Mouse (Mus musculus) CD4-positive, CD25-positive, alpha-beta regulatory T cell, adult 4 months (primary cell): ENCODE results near the gene Tmem69. TPM values are rescaled to one million over a fixed set of nuclear protein-coding genes. Genes with fewer than 3 reads are reported as not detected.
A peak's percentile ranks its signal among the peaks of the same experiment; 100 is the strongest.

Experiments used
- ATAC-seq: one replicate; pipeline ENCODE4 v1.8.0; 2017
- polyA plus RNA-seq, 2 experiments: library from polyadenylated mRNA; unstranded; fragments of 100-300 nt; shearing (Covaris generic); gene quantifications; one replicate each; pipeline ENCODE4 v1.2.1; 2017

Gene Tmem69
- 10 to 100 TPM; 18.2 to 28.7 TPM for polyA plus RNA-seq

DNA sequence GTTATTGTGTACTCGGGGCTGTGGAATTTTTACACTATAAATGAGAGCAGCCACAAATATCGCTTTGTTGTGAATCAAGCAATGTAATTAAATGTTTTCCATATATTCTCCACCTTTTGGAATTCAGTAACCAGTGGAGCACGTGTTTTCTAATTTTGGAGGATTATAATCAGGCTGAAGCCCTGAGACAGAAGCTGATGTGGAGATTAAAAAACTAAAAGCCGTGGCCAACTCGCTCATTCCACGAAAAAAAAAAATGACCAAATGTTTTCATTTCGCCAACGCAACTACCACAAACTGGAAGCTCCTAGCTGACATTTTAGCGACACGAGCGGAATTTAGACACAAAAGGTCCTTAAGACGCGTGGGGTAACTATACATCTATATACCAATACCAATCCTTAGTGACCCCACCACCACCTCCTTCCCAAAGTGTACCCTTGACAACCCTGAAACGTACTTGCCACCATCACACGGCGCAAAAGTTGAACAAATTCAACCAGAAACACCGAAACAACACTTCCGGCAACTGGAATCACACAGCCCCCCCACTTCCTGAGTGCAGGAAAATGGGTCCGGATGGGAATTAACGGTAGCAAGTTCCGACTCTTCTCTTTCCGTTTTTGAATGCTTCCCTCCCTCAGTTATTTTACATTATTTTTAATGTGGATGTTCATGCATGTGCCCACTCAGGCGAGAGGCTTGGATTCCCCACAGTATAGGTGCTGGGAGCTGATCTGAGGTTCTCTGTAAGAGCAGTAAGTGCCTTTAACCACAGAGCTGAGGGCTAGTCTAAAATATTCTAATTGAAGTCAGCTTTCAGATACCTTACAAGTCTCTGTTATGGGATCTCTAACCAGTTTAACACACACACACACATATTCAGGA is at the start of gene Tmem69:
TSS of gene Tmem69 (minus strand) at position 524 of the 888 bp plus-strand sequence.
- ATAC-seq: no peak

DNA sequence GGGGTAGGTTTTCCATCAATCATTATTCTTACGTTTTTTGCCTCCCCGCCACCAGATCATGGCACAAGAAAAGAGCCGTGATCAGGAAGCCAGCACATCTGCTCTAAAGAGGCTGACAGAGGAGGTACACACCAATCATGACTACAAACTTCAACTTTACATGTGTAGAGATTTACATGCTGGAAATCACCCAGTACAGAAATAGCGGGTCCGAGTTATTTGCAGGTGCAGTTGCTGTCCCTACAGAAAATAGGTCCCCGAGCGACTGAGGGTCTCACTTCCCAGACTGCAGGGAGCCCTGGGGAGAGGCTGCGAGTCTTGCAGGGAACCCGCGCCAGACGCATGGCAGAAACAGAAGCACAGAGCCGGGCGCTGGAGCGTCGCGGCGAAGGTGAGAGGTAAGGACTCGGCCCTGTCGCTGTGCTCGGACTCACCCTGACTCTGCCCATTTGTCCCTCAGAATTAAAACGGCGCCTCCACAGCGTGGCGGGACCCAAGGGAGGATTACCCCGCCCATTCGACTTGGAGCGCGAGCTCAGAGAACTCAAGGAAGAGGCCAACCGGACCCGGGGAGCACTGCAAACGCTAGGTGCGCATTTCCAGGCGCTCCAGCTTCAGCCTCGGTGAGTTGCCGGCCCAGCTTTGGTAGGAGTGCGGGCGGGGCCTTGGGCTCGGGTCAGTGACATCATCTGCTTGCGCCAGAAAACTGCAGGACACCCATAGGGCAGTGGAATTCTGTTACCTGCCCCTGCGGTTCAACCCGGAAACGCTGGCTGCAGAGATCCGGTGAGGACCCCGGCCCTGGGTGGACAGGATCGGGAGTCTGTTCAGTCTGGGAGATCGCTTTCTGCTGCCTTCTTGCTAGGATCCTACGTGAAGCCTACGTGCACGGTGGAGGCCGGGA is 41.5 kb upstream of the Tmem69 start:
- ATAC-seq: peak; percentile 89

DNA sequence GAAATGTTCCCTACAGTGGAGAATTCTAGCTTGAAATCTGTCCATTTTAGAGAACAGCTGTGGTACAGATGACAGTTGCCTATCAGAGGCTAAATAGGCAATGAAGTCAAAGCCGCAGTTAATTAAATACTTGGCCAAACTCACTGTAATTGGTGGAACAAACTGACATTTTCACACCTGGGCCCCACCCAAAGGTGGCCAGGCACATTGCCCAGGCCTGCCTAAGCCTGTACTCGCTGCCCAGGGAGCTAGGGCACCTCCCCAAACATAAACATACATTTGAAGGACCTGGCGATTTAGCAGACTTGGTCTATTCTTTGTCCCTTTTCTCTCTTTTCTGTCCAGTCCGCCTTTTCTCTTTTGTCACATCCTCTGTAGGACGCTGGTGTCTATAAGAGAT is 40.6 kb upstream of the Tmem69 start, which contains the start of gene Ccdc17:
TSS of gene Ccdc17 (plus strand) at position 276 of the 400 bp plus-strand sequence.
- no peak for ATAC-seq

DNA sequence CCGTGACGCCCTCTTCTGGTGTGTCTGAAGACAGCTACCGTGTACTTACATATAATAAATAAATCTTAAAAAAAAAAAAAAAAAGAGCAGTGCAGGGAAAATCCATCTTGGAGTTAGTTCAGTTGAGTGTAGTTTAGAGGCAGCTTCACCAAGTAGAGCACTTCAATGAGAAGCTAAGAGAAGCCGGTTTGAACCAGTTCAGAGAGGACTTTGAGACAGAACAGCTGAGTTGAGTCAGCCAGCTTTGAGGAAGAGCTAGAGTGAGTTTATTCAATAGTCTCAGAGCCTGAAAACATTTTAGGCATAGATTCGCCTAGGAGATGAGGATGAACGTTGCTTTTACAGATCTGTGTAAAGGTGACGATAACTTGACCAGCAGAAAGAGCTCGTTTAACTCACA is 40.1 kb upstream of the Tmem69 start:
- no peak for ATAC-seq

DNA sequence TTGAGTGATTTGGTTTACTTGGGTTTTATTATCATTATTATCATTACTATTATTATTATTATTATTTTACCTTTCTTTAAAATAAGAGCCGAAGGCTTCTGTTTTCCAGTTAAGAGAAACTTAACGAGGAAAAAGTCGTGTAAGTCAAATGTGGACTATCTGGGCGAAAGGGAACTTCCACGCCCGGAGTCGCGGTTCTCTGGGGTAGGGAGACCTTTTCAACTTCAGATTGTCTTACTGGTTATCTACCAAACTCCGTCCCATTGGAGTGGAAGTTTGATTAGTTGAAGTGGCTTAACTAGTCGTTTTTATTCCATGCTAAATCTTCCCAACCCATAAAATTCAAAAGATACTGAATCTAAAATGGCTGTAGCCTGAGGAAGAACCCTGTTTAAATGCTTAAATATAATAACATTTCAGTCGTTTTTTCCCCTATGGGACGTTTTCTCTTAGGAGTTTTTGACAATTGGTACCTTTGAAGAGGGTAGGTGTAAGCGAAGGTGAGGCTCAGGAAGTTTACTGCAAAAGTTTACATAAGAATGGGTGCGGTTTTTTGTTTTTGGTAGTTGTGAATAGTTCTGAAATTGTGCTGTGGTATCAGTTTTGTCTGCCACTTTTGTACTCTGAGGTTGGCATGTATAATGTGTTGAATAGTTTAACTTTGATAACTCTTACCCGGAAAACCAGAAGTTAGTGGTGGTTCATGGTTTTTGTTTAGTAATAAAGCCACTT is 2.6 kb upstream of the Tmem69 start:
- ATAC-seq: no peak

DNA sequence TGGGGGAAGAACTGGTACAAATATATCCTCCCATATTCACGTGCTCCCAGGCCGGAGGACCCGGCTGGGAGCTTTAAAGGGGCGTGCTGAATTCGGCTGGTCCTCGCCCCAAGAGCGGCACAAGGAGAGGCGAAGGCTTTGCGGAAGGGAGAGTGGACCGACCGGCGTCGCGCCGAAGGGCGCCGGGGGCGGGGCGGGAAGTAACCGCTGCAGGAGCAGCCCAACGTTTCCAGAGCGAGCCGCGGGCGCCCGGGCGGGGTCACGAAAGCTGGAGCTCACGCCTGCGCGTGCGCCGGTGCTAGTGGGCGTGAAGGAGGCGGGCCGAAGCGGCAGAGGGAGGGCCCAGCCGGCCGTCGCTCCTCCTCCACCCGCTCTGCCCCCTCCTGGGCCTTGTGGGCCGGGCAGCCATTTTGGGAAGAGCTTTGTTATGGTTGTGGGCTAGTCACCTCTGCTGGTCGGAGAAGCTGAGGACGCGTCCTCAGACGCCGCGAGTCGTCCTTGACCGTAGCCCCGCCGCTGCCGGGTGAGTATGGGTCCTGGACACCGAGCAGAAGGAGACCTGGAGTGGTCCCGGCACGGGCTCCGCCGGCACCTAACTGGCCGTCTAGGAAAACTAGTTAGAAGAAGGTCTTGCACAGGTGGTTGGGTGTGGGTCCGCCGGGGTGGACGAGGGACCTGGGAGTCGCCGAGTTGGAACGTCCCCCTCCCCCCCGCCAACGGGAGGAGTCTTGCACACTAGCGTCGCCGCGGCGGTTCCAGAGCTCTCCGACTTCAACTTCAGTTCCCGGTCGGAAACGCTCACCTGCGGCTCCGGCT is 1.8 kb upstream of the Tmem69 start, which contains the start of gene Gpbp1l1:
TSS of gene Gpbp1l1 (plus strand) at position 353 of the 816 bp plus-strand sequence.
- ATAC-seq: peak; percentile 81

DNA sequence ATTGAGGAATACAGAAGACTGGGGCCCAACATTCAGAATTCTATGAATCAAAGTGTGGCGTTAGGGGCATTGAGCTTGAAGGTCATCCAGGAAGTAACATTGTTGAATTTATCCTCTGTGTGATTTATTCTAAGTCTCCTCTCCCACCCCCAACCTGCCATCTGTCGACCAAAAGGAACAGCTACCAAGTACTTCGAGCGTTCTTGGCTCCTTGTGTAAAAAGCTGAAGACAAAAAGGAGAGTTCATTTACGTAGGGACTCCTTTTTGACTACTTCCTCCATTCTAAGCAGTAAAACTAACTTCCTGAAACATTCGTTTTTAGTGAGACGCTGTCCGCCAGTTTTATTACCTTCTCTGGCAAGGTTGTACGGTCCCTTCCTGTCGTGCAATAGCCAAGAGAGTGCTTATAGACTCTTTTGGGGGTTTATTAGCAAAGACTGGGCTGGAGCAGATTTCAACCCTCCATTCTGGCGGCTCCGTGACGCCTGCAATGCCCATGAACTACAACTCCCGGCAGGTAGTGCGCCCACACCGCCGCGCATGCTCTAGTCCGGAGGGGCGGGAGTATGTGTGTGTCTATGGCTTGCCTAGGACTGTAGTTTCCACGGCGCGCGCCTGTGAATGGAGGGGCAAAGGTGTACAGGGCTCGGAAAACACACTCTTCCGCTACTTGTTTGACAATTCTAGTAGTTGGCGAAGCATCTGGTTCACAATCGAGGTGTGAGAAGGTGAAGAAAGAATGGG is 997 bp upstream of the Tmem69 start:
- peak; percentile 81 for ATAC-seq

DNA sequence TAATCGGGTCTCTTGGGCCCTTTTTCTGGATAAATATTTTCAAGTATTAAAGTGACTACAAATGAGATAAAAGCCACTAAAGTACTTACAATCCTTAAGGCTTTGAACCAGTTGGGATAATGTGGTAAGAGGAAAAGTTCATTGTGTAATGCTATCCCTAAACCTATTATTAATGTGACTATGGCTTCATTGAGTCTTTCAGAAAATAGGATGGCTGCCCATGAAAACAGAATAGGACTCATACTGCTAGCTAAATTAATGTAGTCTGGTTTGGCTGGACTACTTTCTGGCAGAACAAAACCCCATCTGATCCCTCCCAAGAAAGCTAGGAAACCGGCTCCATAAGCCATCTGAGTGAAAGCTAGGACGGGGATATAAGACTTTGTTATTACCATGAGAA is 2.7 kb downstream of the Tmem69 start:
- no peak for ATAC-seq

DNA sequence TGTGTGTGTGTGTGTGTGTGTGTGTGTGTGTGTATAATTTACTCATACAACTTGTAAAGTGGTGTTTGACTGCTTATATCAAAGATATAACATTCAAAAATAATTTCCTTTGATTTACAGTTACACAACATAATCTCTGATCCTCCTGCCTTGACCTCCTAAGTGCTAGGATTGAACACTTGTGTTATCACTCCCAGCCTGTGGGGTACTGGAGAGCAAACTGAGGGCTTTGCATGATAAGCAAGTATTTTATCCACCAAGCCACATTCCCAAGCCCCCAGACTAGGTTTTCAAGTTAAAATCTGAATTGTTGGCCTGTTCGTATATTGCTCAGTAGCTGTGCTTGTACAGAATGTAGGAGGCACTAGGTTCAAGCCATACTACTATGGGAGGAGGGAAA is 5.3 kb downstream of the Tmem69 start:
- ATAC-seq: no peak

DNA sequence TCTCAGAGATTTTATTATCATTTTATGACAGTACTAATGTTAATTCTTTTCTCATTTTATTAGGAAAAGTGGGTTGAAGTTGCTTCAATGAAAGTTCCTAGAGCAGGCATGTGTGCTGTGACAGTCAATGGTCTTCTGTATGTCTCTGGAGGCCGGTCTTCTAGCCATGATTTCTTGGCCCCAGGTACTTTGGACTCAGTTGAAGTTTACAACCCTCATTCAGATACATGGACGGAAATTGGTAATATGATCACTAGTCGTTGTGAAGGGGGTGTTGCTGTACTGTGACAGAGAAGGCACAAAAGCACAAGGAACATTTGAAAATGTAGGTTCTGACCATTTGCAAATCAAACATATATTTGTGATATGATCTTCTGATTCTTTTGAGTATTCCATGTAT is 18.0 kb downstream of the Tmem69 start:
- ATAC-seq: no peak

DNA sequence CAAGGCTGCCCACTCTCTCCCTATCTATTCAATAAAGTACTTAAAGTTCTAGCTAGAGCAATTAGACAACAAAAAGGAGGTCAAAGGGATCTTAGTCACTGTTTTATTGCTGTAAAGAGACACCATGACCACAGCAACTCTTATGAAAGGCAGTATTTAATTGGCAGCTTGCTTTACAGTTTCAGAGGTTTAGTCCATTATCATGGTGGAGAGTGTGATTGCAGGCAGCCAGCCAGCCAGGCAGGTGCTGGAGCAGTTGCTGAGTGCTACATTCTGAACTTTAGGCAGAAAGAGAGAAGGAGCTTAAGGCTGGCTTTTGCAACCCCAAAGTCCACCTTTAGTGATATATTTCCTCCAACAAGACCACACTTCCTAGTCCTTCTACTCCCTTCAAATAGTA is 19.4 kb downstream of the Tmem69 start:
- ATAC-seq: no peak

DNA sequence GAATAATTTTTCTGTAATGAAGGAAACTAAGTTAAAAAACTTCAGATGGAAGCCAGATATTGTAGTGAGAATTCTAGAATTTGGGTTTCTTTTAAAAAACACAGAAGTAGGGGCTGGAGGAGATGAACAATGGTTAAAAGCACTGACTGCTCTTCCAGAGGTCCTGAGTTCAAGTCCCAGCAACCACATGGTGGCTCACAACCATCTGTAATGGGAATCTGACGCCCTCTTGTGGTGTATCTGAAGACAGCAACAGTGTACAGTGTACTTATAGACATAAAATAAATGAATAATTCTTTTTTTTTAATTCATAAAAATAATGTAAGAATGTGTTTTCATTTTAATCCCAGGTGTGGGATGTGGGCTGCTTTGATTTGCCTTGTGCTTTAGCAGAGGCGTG is 24.6 kb downstream of the Tmem69 start:
- ATAC-seq: no peak

DNA sequence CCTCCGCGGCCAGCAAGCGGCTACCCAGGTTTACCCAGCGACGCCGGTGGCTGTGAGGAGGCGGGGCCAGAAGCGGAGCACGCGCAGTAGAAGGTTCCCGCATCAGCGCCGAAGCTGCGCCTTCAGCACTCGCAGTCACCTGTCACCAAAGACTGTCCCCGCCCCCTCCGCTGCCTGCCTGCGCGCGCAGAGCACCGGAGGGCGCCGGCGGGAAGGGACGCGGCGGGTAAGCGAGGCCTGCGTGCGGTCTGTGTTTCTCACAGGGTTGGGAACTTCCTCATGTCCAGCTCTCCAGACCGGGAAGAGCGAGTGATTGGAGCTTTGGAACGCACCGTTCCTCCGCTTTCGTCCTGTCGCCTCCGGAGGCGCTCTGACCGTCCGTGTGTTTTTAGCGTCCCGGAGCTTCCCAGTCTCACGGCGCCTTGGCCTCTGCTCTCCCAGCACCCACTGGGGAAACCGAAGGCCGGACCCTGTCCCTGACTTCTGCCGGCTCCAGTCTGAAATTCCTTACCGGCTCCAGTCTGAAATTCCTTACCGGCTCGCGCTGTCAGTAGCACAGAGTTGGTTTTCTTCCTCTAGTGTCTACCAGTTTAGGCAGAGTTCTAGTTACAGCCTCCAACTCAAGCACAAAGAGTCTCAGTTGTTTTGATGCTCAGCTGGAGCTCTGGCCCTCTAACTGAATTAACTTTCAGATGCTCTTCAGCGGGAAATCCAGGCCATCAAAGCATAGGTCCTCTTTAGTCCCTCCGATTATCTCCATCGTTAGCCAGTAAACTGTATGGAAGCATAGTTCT is 48.1 kb downstream of the Tmem69 start, which contains the start of gene Ipp:
TSS of gene Ipp (plus strand) at position 125 of the 794 bp plus-strand sequence.
- ATAC-seq: peak; percentile 96

DNA sequence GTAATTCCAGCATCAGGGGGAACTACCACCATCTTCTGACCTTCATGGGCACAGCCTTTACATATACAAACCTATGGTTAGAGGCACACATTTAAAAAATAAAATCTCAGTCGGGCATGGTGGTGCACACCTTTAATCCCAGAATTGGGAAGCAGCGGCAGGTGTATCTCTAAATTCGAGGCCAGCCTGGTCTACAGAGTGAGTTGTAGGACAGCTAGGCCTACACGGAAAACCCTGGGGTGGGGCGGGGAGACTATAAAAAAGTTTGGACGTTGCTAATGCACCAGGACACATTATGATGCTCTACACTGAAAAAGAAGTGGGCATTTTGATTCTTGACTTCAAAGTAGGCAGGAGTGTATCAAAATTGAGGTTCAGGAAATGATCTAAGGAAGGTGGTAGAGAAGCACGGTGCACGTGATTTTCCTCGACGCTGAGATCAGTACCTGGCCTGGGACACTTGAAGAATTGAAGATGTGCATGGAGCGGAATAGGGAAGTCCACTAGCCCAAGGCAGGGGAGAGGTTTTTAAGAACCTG is 48.8 kb downstream of the Tmem69 start:
- ATAC-seq: peak; percentile 65

Other genes with a start within 250 kb of the Tmem69 start
- 1 to 10 TPM; 3.4 to 4.0 TPM for gene Mast2, start 91.8 kb downstream of the Tmem69 start, polyA plus RNA-seq
- gene Ipp, start 48.4 kb downstream of the Tmem69 start, polyA plus RNA-seq: 10 to 100 TPM in 1 of 2 experiments, 1 to 10 TPM in 1; 7.4 to 19.6 TPM
- 100 to 1,000 TPM in 1 of 2 experiments, 10 to 100 TPM in 1; 90.2 to 101 TPM for gene Gpbp1l1, start 1.7 kb upstream of the Tmem69 start, polyA plus RNA-seq
- 10 to 100 TPM; 11.2 to 18.8 TPM for gene Ccdc17, start 40.7 kb upstream of the Tmem69 start, polyA plus RNA-seq
- 10 to 100 TPM; 44.2 to 46.8 TPM for gene Nasp, start 72.0 kb upstream of the Tmem69 start, polyA plus RNA-seq
- gene Akr1a1, start 95.7 kb upstream of the Tmem69 start, polyA plus RNA-seq: 100 to 1,000 TPM; 296 to 324 TPM
- 100 to 1,000 TPM; 602 to 696 TPM for gene Prdx1, start 129.6 kb upstream of the Tmem69 start, polyA plus RNA-seq
- 1 to 10 TPM; 3.4 to 9.2 TPM for gene Mmachc, start 152.5 kb upstream of the Tmem69 start, polyA plus RNA-seq
- gene Ccdc163, start 152.6 kb upstream of the Tmem69 start, polyA plus RNA-seq: 10 to 100 TPM; 50.5 to 55.9 TPM
- gene Tesk2, start 165.0 kb upstream of the Tmem69 start, polyA plus RNA-seq: 1 to 10 TPM; 4.6 to 7.8 TPM